Mouse (Mus musculus): Measurements from ENCODE around the gene Vmn1r36. TPM values are rescaled to one million over a fixed set of nuclear protein-coding genes. Genes with fewer than 3 reads are reported as not detected.
"Not testable (repeated sequence)": the region's sequence is repeated elsewhere in the genome, so short reads cannot be mapped to it uniquely, and the experiment has no call there.

Vmn1r36 gene
- not detected for total RNA-seq (2022)

GRCm38 (mm10) chr6:66719068-66719467, at the start of gene Vmn1r36:
Vmn1r36 (minus strand) TSS chr6:66719168.
- not testable (repeated sequence) for DNase-seq (ENCODE audit: low spot score in 2 of 2)

- not testable (repeated sequence) for DNase-seq (ENCODE audit: low spot score in 2 of 2)
Observed at GRCm38 (mm10) chr6:66729082-66729481, 10.1 kb upstream of the Vmn1r36 start, which contains the start of gene Vmn1r37. Vmn1r37 (plus strand) TSS chr6:66729382.

GRCm38 (mm10) chr6:66713854-66714253, 5.1 kb downstream of the Vmn1r36 start:
- no peak for DNase-seq (ENCODE audit: low spot score in 2 of 2)

GRCm38 (mm10) chr6:66708901-66709300, 10.1 kb downstream of the Vmn1r36 start:
- DNase-seq (ENCODE audit: low spot score in 2 of 2): no peak

GRCm38 (mm10) chr6:66685806-66686205, 33.2 kb downstream of the Vmn1r36 start, which contains the start of gene Vmn1r35:
Vmn1r35 (minus strand) TSS chr6:66685906.
- no peak for DNase-seq (ENCODE audit: low spot score in 2 of 2)

Other genes with a start within 250 kb of the Vmn1r36 start
- 1 to 10 TPM; 5.8 to 7.4 (median 6.9) TPM for gene Mad2l1, start 183.8 kb downstream of the Vmn1r36 start, total RNA-seq (2022)
- not detected for gene Vmn1r32, start 159.1 kb downstream of the Vmn1r36 start, total RNA-seq (2022)
- gene Vmn1r33, start 100.9 kb downstream of the Vmn1r36 start, total RNA-seq (2022): not detected
- not detected for gene Vmn1r34, start 75.3 kb downstream of the Vmn1r36 start, total RNA-seq (2022)
- gene Vmn1r35, start 33.3 kb downstream of the Vmn1r36 start, total RNA-seq (2022): not detected
- not detected for gene Vmn1r37, start 10.2 kb upstream of the Vmn1r36 start, total RNA-seq (2022)
- gene Vmn1r38, start 63.5 kb upstream of the Vmn1r36 start, total RNA-seq (2022): not detected
- gene Vmn1r39, start 91.4 kb upstream of the Vmn1r36 start, total RNA-seq (2022): not detected
- gene Gng12, start 177.2 kb upstream of the Vmn1r36 start, total RNA-seq (2022): 10 to 100 TPM; 56.7 to 75.5 (median 67.9) TPM

Measured in layer of hippocampus, adult 8-10 months (tissue).